Mouse (Mus musculus) kidney, adult 2 months (tissue): ENCODE measurements around the gene Sema4f.

Source experiments
- CTCF ChIP-seq: fragments of 200-500 bp; conservative IDR thresholded peaks from 2 replicates; pipeline ENCODE4 v1.5.1; 2011; ENCODE audit warnings: low read depth, mild to moderate bottlenecking, control low read depth, low read length, moderate library complexity, mixed read lengths; ENCODE audit not compliant: insufficient read depth, insufficient read length
- POLR2A ChIP-seq: fragments of 200-500 bp; IDR thresholded peaks from one replicate; pipeline ENCODE4 v1.6.1; 2011; ENCODE audit warnings: low read depth, low read length, control low read depth

GRCm38 (mm10) chr6:82908034-82908433, 31.5 kb downstream of the Sema4f start:
- TF ChIP-seq CTCF (no peak), POLR2A (no peak)
